Mouse (Mus musculus): ENCODE data around the gene Lrp6. TPM values are rescaled to one million over a fixed set of nuclear protein-coding genes. Genes with fewer than 3 reads are reported as not detected.
A peak's percentile ranks its signal among the peaks of the same experiment; 100 is the strongest.

Gene Lrp6
- polyA plus RNA-seq, 1 experiment from 2014 or later = 24.7 TPM

GRCm38 (mm10) chr6:134566248-134566817, 432 bp downstream of the Lrp6 start:
- Histone ChIP-seq H3K36me3 (no peaks in the 10 kb centered on the region), H3K27me3 (no peaks in the 10 kb centered on the region; the same call in 1 of the 2 replicates), H3K27ac (peak overlapping the region; percentile 99), H3K4me2 (peak overlapping the region; percentile 62), H3K4me3 (peak overlapping the region; percentile 98), H3K9me3 (no peaks in the 10 kb centered on the region), H3K9ac (peak overlapping the region; percentile 99), H3K4me1 (peaks cover 22% of the 10 kb centered on the region; the same call in 1 of the 2 replicates)
- peak; percentile 68 for ATAC-seq (ENCODE audit: borderline replicate concordance, extremely low read depth, low FRiP score, low TSS enrichment)
- under 1% methylated on average over 43 of the region's 64 CpGs for WGBS

- H3K4me1 ChIP-seq = peaks cover 24% of the 10 kb centered on the region; the same call in 1 of the 2 replicates
- H3K9me3 ChIP-seq = no peaks in the 10 kb centered on the region
- peak overlapping the region; percentile 62 for H3K4me2 ChIP-seq
- H3K36me3 ChIP-seq = no peaks in the 10 kb centered on the region
- H3K4me3 ChIP-seq = peak overlapping the region; percentile 98
- peak overlapping the region; percentile 99 for H3K9ac ChIP-seq
- no peaks in the 10 kb centered on the region; the same call in 1 of the 2 replicates for H3K27me3 ChIP-seq
- 1% methylated on average over 19 of the region's 19 CpGs for WGBS
- H3K27ac ChIP-seq = peak overlapping the region; percentile 99
- no peak for ATAC-seq (ENCODE audit: borderline replicate concordance, extremely low read depth, low FRiP score, low TSS enrichment)
Observed at GRCm38 (mm10) chr6:134565606-134566247, 1.0 kb downstream of the Lrp6 start.

GRCm38 (mm10) chr6:134564539-134564938, 2.2 kb downstream of the Lrp6 start:
- ATAC-seq (ENCODE audit: borderline replicate concordance, extremely low read depth, low FRiP score, low TSS enrichment) = no peak
- WGBS = 47% methylated on average over 2 of the region's 2 CpGs
- peak overlapping the region; percentile 62 for H3K4me2 ChIP-seq
- 0 out of 2 replicates have a peak overlapping the region, but pooled peaks have one; percentile 8 for H3K4me3 ChIP-seq
- H3K9me3 ChIP-seq = no peaks in the 10 kb centered on the region
- H3K36me3 ChIP-seq = no peaks in the 10 kb centered on the region
- no peak overlapping the region for H3K27ac ChIP-seq
- H3K27me3 ChIP-seq = no peaks in the 10 kb centered on the region; the same call in 1 of the 2 replicates
- peaks cover 27% of the 10 kb centered on the region for H3K4me1 ChIP-seq
- no peak overlapping the region for H3K9ac ChIP-seq

- 0 out of 2 replicates have a peak overlapping the region, but pooled peaks have one; percentile 8 for H3K27ac ChIP-seq
- H3K9ac ChIP-seq = no peak overlapping the region
- no peak for ATAC-seq (ENCODE audit: borderline replicate concordance, extremely low read depth, low FRiP score, low TSS enrichment)
- 62% methylated on average over 3 of the region's 3 CpGs for WGBS
- no peaks in the 10 kb centered on the region for H3K9me3 ChIP-seq
- H3K4me3 ChIP-seq = no peak overlapping the region
- H3K36me3 ChIP-seq = no peaks in the 10 kb centered on the region
- no peaks in the 10 kb centered on the region for H3K27me3 ChIP-seq
- H3K4me2 ChIP-seq = no peak overlapping the region
- peaks cover 44% of the 10 kb centered on the region for H3K4me1 ChIP-seq
Observed at GRCm38 (mm10) chr6:134559635-134560034, 7.1 kb downstream of the Lrp6 start.

GRCm38 (mm10) chr6:134558546-134559129, 8.1 kb downstream of the Lrp6 start:
- no peak for ATAC-seq (ENCODE audit: borderline replicate concordance, extremely low read depth, low FRiP score, low TSS enrichment)

GRCm38 (mm10) chr6:134557043-134557442, 9.7 kb downstream of the Lrp6 start:
- H3K27ac ChIP-seq = no peak overlapping the region
- no peaks in the 10 kb centered on the region for H3K36me3 ChIP-seq
- ATAC-seq (ENCODE audit: borderline replicate concordance, extremely low read depth, low FRiP score, low TSS enrichment) = no peak
- no peak overlapping the region for H3K4me3 ChIP-seq
- no peak overlapping the region for H3K9ac ChIP-seq
- H3K27me3 ChIP-seq = no peaks in the 10 kb centered on the region
- no peak overlapping the region for H3K4me2 ChIP-seq
- peaks cover 37% of the 10 kb centered on the region for H3K4me1 ChIP-seq
- WGBS = 94% methylated on average over 1 of the region's 1 CpGs
- H3K9me3 ChIP-seq = no peaks in the 10 kb centered on the region

More at GRCm38 (mm10) chr6:134558546-134559129, 8.1 kb downstream of the Lrp6 start:
- no peak overlapping the region for H3K9ac ChIP-seq
- H3K27ac ChIP-seq = no peak overlapping the region
- no peaks in the 10 kb centered on the region for H3K36me3 ChIP-seq
- H3K4me1 ChIP-seq = peaks cover 40% of the 10 kb centered on the region
- no peak overlapping the region for H3K4me2 ChIP-seq
- 27% methylated on average over 8 of the region's 8 CpGs for WGBS
- no peak overlapping the region for H3K4me3 ChIP-seq
- no peaks in the 10 kb centered on the region for H3K27me3 ChIP-seq
- no peaks in the 10 kb centered on the region for H3K9me3 ChIP-seq

GRCm38 (mm10) chr6:134556185-134556950, 10.4 kb downstream of the Lrp6 start:
- Histone ChIP-seq H3K27ac (no peak overlapping the region), H3K36me3 (no peaks in the 10 kb centered on the region), H3K9me3 (no peaks in the 10 kb centered on the region), H3K4me2 (no peak overlapping the region), H3K27me3 (no peaks in the 10 kb centered on the region), H3K4me3 (no peak overlapping the region), H3K4me1 (peaks cover 37% of the 10 kb centered on the region), H3K9ac (no peak overlapping the region)
- WGBS = 48% methylated on average over 7 of the region's 7 CpGs
- ATAC-seq (ENCODE audit: borderline replicate concordance, extremely low read depth, low FRiP score, low TSS enrichment) = no peak

- H3K36me3 ChIP-seq = no peaks in the 10 kb centered on the region
- H3K4me3 ChIP-seq = no peak overlapping the region
- no peaks in the 10 kb centered on the region for H3K9me3 ChIP-seq
- no peaks in the 10 kb centered on the region for H3K27me3 ChIP-seq
- peaks cover 42% of the 10 kb centered on the region for H3K4me1 ChIP-seq
- no peak overlapping the region for H3K27ac ChIP-seq
- WGBS = 68% methylated on average over 3 of the region's 3 CpGs
- H3K9ac ChIP-seq = no peak overlapping the region
- ATAC-seq (ENCODE audit: borderline replicate concordance, extremely low read depth, low FRiP score, low TSS enrichment) = no peak
- H3K4me2 ChIP-seq = no peak overlapping the region
Observed at GRCm38 (mm10) chr6:134555178-134555577, 11.6 kb downstream of the Lrp6 start.

- Histone ChIP-seq H3K9ac (no peak overlapping the region), H3K4me2 (no peak overlapping the region), H3K27me3 (no peaks in the 10 kb centered on the region), H3K9me3 (no peaks in the 10 kb centered on the region), H3K4me3 (no peak overlapping the region), H3K4me1 (peaks cover 36% of the 10 kb centered on the region), H3K27ac (no peak overlapping the region), H3K36me3 (no peaks in the 10 kb centered on the region)
- no peak for ATAC-seq (ENCODE audit: borderline replicate concordance, extremely low read depth, low FRiP score, low TSS enrichment)
- WGBS = 56% methylated on average over 4 of the region's 4 CpGs
Observed at GRCm38 (mm10) chr6:134554230-134554629, 12.5 kb downstream of the Lrp6 start.

- 48% methylated on average over 1 of the region's 1 CpGs for WGBS
- ATAC-seq (ENCODE audit: borderline replicate concordance, extremely low read depth, low FRiP score, low TSS enrichment) = no peak
Observed at GRCm38 (mm10) chr6:134551007-134551406, 15.8 kb downstream of the Lrp6 start.

GRCm38 (mm10) chr6:134550396-134550795, 16.4 kb downstream of the Lrp6 start:
- ATAC-seq (ENCODE audit: borderline replicate concordance, extremely low read depth, low FRiP score, low TSS enrichment) = no peak
- Histone ChIP-seq H3K36me3 (no peaks in the 10 kb centered on the region), H3K4me1 (peaks cover 20% of the 10 kb centered on the region; the same call in 1 of the 2 replicates), H3K9ac (no peak overlapping the region), H3K4me2 (no peak overlapping the region), H3K4me3 (no peak overlapping the region), H3K27ac (no peak overlapping the region), H3K27me3 (no peaks in the 10 kb centered on the region), H3K9me3 (no peaks in the 10 kb centered on the region)
- 56% methylated on average over 1 of the region's 1 CpGs for WGBS

More at GRCm38 (mm10) chr6:134551007-134551406, 15.8 kb downstream of the Lrp6 start:
- H3K36me3 ChIP-seq = no peaks in the 10 kb centered on the region
- H3K9me3 ChIP-seq = no peaks in the 10 kb centered on the region
- peaks cover 20% of the 10 kb centered on the region; the same call in 1 of the 2 replicates for H3K4me1 ChIP-seq
- H3K27me3 ChIP-seq = no peaks in the 10 kb centered on the region
- no peak overlapping the region for H3K4me2 ChIP-seq
- H3K4me3 ChIP-seq = no peak overlapping the region
- no peak overlapping the region for H3K27ac ChIP-seq
- H3K9ac ChIP-seq = no peak overlapping the region
